Mouse (Mus musculus) adrenal gland (tissue): Measurements from ENCODE around the gene Cdhr2.

Experiments
- intact Hi-C: fragments of 180-260 bp; cut with DNase I; formaldehyde crosslinking; loops from one replicate; pipeline ENCODE4 v1.15.1; 2025
- long read RNA-seq, 2 experiments: library from polyadenylated mRNA; unstranded; transcript quantifications; one replicate each; pipeline ENCODE4 v2.0.0; 2020; ENCODE audit warnings: borderline replicate concordance in 1 of 2; ENCODE audit not compliant: insufficient replicate concordance in 1 of 2

Cdhr2 gene
- long read RNA-seq, experiment 1, result 0 reads
- long read RNA-seq, experiment 2, result 0 reads

DNA sequence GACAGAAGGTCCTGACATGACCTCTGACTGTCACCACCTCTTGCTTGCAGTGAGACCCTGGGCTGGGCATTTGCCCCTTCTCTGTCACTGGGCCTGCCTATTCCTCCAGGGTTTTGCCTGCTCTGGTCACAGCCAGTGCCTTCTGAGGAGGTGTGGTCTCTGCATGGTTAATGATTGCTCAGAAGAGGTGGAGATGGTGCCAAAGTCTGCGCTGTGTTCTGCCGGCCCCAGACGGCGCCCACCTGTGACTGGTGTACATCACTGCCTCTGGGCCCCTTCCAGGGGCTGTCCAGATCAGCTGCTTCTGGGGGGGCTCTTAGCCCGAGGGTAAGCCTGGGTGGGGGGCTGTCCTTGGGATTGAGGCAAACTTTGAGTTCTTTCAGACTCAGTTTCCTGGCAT lies at the start of gene Cdhr2:
TSS of gene Cdhr2 (plus strand) at position 219 of the 400 bp plus-strand sequence.
- intact Hi-C loops, result no loop called here

DNA sequence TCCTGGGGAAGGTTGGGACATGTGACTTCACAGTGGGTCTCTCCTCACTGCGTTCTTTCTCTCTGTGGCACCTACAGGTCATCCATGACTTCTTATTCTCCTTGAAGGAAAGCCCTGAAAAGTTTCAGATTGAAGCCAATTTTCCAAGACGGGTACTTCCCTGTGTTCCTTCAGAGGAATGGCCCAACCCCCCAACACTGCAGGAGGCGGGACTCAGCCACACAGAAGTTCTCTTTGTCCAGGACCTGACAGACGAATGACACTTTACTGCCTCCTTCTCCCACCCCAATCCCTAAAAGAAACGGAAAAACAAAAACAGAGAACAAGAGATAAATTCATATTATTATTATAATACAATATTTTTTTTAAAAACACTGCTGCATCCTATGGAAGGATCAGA lies 40.4 kb upstream of the Cdhr2 start:
- intact Hi-C loops, result no loop called here

DNA sequence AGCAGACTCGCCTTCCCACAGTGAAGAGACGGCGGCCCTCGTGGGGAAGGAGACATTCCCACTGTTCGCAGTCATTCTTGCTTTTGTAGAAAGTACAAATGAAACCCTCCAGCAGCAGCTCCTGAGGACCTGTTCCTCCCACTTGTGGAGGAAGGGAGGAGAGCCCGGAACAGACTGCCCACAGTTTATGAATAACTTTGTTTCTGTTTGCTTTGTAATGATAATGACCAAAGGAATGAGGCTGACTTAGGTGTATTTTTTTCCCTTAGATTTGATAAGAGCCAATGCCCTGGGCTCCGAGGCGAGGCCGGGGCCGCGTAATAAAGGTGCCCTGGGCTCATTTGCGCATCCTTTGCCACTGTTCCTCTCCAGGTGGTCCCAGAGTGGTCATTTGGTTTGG lies 39.9 kb upstream of the Cdhr2 start:
- intact Hi-C loops, result no loop called here

DNA sequence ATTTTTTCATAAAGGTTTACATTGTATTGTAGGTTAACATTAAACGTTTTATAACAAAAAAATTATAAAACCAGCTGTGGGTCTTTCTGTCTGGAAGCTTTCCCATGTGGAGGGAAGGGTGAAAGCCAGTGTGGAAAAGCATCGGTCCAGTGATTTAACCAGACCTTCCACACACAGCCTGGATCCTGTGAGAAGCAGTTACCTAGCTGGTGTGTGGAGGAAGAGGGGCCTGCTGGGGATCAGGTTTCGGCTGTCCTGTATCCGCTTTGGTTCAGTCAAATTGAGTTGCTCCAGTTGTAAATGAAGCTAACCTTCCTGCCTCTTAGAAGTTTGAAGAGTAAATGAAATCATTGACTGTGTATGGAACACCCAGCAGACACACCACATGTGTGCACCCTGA lies 37.3 kb upstream of the Cdhr2 start:
- intact Hi-C loops, result no loop called here

DNA sequence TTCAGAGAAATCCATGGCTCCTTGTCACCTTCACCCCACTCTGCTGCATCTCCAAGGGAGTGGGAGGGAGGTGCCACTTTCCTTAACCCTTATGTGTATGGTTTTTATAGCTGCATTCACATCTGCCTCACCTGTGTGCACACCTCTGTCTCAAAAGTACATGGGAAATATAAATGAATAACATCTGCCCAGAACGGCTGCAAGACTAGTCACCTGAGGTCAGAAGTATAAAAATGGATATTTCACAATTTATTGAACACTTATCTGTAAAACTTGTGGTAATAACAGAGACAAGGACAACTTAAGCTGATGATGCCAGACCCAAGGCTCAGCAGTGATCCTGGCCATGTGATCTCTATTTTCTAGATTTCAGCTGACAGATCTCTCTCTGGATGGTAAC lies 36.8 kb upstream of the Cdhr2 start:
- intact Hi-C loops, result no loop called here

DNA sequence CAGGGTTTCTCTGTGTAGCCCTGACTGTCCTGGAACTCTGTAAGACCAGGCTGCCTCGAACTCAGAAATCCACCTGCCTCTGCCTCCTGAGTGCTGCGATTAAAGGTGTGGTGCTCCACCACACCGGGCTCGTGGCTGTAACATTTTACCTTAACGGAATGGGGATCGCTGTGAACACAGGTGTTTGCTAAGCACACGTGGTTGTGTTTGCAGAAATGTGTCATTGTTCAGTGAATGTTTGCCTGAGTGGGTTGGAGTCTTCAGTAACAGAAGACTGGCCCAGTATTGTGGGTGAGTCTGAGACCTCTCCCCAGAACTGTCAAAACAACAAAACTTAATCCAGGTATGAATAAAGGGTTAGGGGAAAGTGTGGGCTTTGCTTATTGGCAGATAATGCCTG lies 36.2 kb upstream of the Cdhr2 start:
- intact Hi-C loops, result no loop called here

DNA sequence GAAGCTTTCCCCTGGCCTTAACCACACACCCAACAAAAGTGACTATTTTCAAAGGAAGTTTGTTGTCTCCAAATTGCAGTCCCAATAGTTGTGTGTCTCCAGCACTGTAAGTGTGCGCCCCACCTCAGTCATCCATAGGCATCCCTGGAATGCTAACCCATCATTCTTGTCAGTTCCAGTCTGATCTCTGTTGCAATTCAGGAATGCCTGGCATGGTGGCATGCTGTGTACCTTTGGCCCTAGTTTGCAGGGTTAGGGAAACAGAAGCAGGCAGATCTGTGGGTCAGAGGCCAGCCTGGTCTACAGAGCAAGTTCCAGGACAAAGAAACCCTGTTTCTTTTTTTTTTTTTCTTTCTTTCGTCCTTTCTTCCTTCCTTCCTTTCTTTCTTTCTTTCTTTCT lies 30.8 kb upstream of the Cdhr2 start:
- intact Hi-C loops, result no loop called here

DNA sequence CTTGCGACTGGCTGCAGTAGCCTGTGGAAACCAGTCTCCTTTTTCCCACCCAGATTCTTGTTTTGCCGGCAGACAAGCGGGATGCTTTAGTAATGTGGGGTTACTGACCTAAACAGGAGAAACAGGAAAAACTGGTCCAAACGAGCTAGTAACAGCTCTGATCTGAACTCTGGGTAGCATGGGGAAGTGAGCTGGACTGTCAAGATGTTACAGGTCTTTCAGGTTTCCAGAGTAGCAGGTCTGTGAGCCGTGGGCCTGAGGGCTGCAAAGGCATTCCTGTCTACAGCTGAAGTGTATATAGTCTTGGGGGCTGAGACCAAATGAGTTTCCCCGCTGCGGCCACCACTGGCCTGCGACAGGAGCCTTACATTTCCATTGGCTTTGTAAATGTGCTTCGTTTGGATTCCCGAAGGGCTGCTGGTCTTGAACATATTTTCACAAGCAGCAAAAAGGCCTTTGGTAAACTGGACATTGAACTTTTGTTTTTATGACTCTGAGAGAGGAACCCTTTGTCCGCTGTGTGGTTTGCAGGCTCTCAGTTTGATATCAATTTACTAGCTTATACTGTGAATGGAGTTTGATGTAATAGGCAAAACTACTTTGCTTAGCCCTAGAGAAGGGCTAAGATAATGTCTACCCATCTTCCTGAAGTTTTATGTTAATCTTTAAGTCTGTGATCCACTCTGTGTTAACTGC lies 25.2 kb upstream of the Cdhr2 start:
- intact Hi-C loops, result no loop called here

DNA sequence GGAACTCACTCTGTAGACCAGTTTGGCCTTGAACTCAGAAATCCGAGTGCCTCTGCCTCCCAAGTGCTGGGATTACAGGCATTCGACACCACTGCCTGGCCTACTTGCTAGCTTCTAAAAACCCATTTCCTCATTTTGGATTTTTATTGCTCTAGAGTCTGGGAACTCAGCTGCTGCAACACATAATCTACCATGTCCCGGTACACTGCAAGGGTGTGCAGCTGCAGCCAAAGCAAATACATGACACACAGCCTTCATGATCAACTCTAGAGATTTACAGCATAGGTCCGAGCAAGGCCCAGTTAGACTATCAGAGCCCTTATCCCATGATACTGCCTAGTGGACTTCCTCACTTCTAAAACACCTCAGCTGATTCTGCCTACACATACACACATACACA lies 23.0 kb upstream of the Cdhr2 start:
- intact Hi-C loops, result no loop called here

DNA sequence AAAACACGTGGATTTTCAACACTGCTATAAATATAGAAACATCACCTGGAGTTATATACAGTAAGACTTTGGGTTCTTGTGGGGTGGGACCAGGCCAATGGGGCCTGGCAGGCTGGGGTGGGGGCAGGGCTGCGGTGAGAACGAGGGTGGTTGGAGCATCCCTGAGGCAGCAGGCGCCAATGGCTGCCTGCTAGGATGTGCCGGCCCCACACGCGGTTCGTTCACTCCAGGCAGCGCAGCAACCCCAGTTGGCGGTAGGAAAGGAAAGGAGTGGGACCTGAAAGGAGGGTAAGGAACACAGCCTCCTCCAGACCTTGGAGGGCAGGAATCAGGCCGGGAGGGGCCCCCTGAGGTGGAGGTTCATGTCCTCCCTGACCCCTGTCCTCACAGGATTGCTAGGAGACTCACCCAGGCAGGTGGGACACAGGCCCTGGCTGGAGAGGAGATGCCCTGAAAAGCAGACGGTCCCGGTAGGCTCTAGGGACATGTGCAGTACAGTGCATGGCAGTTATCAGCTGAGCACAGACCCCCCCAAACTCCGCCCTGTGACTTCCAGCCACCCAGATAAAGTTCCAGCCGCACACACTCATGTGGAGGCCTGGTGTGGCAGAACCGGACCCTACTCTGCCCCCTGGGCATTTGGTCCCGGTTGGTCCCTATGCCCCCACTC lies 20.9 kb upstream of the Cdhr2 start:
- intact Hi-C loops, result no loop called here

DNA sequence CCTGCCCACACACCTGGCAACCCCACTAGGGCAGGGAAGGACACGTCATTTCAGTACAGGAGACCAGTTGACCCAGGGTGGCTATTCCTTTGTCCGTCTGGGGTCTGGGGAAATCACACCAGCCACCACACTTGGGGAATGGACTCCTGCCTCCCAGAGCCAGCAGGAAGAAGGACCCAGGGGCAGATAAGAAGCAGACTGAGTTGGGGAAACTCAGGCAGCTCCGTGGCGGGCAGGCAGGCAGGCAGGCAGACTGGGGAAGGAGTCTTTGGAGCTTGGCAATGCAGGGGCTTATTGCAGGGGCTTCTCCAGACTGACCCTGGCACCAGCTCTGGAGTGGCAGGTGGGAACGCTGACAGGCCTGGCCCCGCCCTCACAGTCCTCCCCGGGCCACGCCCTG lies 20.0 kb upstream of the Cdhr2 start:
- intact Hi-C loops, result no loop called here

DNA sequence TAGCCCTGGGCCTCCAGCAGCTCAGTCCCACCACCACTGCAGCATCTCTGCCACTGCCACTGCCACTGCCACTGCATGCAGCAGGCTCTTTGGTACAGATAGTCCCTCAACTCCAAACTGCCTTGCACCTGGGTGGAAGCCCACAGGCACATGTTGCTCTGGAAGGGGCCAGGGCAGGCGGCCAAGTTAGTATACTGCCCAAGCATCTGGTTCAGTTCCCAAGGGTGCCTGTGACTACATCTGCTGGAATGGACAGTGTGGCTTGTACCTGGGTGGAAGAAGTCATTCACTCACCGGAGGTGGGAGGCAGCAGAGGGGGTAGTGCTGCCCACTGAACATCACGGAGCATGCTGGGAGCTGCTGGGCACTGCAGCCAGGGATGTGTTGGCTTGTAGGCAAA lies 18.0 kb upstream of the Cdhr2 start:
- intact Hi-C loops, result no loop called here

DNA sequence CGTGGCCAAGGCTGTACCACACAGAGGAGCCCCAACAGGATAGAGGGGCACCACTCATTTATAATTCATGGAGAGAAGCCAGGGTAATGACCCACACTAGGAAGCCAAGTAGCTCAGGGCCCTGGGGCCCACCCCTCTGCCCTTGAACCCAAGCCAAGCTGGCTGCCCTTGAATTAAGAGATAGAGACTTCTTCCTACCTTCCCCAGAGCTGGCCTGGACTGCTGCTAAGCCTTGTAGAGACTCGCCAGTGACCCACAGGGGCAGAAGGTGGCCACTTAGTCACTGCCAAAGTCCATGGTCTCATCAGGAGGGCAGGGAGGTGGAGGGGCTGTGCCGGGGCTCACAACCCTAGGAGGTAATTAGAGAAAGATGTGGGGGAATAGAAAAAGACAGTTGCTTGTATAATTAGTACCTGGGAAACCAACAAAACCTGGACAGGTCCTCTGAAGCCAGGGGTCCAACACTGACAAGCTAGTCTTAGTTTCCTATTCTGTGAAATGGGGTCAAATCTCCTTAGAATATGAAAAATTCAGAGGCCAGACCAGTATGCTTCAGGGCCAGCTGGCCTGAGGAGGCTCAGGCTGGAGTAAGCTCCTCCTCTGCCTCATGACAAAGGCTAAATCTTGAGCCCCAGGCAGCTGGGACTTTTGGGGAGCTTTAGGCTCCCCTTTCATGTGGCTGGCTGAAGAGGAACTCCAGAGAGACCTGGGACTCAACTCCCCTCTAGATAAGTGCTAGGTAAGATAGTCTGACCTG lies 16.9 kb upstream of the Cdhr2 start:
- intact Hi-C loops, result no loop called here

DNA sequence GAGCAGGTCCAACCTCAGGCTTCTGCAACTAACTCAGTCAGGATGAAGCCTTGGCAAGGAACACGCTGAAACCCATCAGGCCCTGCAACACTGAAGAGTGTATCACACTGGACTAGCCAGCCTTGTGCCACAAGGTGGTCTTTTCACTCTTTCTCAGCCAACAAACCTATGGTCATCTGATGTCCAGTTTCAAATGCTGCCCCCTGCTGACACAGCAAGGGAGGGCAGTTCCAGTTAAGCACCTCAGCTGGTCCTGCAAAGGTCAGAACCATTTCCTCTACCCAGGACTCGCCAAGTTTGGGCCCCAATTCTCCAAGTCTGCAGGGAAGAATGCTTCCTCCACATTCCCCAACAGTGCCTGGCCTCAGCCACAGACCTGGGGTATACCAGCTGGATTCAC lies 16.1 kb upstream of the Cdhr2 start:
- intact Hi-C loops, result loop anchor here (5.0 kb wide), 1 partner anchor 63 kb away; the partner anchor contains the start of gene Faf2

DNA sequence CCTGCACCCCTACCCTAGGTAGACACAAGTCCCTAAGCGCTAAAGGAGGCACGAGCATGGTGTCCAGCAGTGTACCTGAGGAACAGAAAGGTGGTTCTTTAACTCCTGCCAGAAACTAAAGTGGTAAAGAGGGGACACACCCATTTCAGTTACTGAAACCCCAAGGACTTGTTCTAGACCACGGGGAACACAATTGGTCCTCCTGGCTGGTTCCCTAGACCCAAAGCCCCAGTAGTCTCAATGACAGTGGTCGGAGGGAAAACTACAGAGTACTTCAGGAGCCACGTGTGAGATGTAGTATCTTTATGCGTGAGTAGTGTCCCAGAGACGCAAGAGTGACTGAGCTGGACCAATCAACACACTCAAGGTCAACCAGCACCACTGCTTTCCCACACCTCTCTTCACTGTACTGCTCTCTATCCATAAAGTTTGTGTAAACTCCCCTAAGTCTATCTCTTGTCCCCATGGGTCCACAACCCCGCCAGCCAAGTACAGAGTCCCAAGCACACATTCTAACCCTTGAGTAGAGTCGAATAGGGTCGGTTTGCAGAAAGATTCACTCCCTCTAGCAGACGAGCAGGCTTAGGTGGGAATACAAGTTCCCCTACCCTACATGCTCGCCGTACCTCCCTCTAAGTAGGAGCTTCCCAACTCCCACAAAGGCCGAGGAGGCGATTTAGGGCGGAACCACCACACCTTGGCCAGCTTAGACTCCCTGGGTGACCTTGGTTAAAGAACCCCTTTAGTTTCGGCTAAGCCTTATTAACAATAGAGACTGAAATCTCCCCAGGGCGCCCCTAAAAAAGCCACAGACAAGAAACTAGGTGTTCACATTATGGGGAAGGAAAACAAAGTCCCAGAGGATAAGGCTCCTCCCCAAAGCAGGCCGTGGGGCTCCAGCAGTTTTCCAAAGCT lies 14.9 kb upstream of the Cdhr2 start:
- intact Hi-C loops, result loop anchor here (5.0 kb wide), 1 partner anchor 64 kb away; the partner anchor contains the start of gene Faf2

DNA sequence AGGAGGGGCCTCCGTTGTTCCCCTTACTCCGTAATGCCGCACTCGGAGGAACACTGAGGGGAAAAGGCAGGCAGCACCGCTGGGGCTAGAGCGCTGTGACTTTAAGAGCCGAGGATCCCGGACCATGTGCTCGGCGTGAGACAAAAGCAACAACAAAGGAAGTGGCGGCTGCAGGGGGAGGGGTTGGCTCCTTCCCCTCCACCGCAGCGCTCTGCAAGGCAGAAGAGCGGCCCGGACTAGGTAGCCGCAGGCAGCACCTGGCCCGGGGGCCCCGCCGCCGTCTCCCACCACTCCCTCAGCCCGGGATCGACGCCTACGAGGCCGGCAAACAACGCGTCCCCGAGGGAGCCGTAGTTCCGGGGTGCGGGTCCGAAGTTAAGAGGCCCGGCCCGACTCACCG lies 14.2 kb upstream of the Cdhr2 start:
- intact Hi-C loops, result loop anchor here (5.0 kb wide), 1 partner anchor 65 kb away; the partner anchor contains the start of gene Faf2

DNA sequence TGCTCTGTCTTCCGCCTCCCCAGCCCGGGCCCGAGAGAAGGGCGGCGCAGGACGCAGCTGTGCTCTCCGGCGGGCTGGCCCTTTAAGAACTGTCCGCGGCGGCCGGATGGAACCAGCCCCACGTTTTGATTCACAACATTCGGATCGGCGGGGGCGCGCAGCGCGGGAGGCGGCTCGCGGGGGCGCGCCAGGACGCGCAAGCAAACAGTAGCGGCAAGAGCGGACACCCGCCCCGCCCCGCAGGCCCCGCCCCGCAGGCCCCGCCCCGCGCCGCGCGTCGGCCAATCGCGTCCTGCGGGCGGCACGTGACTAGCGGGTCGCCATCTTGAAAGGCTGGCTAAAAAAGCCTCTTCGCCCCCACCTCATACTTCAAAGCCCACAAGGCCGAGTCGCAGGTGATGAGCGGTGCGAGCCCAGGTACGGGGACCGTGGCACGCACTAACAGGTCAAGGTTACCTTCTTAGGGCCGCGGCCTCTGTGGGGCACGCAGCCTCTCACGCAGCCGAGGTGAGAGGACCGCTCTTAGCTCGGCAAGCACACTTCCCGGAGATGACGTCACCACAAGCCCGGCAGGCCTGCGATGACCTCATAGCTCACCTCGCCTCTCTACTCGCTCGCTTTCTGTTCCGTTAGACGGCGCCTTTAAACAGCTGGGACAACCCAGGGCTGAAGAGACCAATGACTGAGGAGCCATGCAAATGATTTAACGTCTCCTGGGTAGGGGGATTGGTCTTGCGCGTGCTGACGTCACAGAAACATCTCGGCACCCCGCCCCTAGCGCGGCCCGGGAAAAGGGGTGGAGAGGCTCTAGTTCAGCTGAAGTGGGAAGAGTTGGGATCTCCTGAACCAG lies 13.5 kb upstream of the Cdhr2 start:
- intact Hi-C loops, result loop anchor here (5.0 kb wide), 1 partner anchor 65 kb away; the partner anchor contains the start of gene Faf2

DNA sequence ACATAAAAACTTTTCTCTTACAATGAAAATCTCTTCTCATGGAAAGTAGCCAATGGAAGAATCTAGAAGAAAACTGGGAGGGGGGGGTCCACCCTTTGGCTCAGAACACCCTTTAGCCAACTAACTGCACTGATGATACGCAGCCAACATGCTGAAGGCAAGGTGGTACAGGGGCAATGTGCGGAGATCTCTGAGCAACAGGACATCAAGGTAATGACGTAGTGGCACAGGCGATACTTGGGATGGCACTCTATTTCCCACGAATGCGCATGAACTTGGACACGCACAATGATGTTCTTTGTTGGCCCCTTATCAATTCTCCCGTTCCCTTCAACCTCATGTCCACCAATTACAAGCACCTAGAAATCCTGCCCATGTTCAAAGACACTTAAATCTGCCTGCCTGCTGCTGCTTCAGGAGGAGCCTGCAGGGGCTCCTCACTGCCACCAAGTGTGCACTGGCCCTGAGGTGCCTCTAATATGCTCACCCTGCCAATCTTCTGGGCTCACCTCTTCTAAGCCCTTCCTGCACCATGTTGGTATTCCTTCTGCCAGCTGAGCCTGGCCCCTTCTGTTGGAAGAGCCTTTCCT lies 11.0 kb upstream of the Cdhr2 start:
- intact Hi-C loops, result no loop called here

DNA sequence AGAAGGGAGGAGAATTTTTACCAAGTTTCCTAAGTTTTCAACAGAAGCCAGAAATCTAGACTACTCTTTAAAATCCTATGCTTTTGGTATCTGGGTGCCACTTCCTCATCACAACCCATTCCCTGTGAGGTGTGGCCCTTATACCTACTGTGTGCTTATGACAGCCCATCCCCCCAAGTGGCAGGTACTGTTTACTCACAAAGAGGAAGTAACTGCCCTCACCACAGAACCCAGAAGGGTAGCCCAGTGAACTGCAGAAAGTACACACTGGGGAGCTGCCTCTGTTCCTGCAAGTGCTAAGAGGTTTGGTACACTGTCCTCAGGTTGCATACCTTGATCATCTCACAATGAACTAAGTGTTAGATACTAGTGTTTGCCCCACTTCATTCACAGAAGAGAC lies 9.5 kb upstream of the Cdhr2 start:
- intact Hi-C loops, result no loop called here
